Mouse (Mus musculus) thymus, adult 2 months (tissue): ENCODE data around the gene Ciao2b.

Source experiments
- CTCF ChIP-seq: fragments of 200-500 bp; IDR thresholded peaks from 2 replicates; pipeline ENCODE4 v1.5.1; 2012; ENCODE audit warnings: mild to moderate bottlenecking, control low read depth, low read length, moderate library complexity, borderline replicate concordance; ENCODE audit not compliant: control insufficient read depth, poor library complexity, insufficient read depth; ENCODE audit errors: extremely low read depth
- POLR2A ChIP-seq: fragments of 200-500 bp; IDR thresholded peaks from 2 replicates; pipeline ENCODE4 v1.6.1; 2012; ENCODE audit warnings: mild to moderate bottlenecking, low read length, control low read depth, moderate library complexity; ENCODE audit not compliant: control insufficient read depth, poor library complexity, insufficient read depth; ENCODE audit errors: extremely low read depth

DNA sequence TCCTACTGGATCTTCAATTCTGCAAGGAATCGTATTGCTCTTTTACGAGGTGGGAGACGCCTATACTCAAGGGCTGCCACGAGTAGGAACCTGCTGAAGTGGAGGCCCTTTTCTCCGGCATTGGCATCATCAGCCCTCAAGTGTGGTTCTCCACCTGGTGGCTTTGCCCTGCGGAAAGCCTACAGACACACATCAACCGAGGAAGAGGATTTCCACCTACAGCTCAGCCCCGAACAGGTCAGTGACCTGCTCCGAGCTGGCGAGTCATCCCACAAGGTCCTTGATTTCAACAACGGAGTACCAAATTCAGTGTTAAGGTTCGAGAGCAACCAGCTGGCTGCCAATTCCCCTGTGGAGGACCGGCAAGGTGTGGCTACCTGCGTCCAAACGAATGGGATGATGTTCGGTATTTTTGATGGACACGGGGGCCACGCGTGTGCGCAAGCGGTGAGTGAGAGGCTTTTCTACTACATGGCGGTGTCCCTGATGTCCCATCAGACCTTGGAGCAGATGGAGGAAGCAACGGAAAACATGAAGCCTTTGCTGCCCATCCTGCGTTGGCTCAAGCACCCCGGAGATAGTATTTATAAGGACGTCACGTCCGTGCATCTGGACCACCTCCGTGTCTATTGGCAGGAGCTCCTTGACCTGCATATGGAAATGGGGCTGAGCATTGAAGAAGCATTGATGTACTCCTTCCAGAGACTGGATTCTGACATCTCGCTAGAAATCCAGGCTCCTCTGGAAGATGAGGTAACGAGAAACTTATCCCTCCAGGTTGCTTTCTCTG, 48.0 kb downstream of the Ciao2b start:
- no peak for TF ChIP-seq CTCF
- no peak for TF ChIP-seq POLR2A
